Mouse (Mus musculus) liver, postnatal 0 days (tissue): ENCODE results near the gene Acbd5. TPM values are rescaled to one million over a fixed set of nuclear protein-coding genes. Genes with fewer than 3 reads are reported as not detected.

Experiments
- ATAC-seq: fragments of 200-750 bp; cut with Nextera tagmentation; 2 replicates; pipeline ENCODE4 v1.8.0; 2017; ENCODE audit warnings: mild to moderate bottlenecking, moderate library complexity
- DNase-seq: peaks from one replicate; pipeline ENCODE4 v3.0.0-alpha.2; 2016
- H3K27ac ChIP-seq: fragments of 300-500 bp; sonication (generic); 2 replicates; pipeline ENCODE4 v1.5.1; 2014; ENCODE audit warnings: antibody characterized with exemption, moderate library complexity, mild to moderate bottlenecking, low read depth
- H3K27me3 ChIP-seq: fragments of 300-500 bp; sonication (generic); 2 replicates; pipeline ENCODE4 v1.6.1; 2014; ENCODE audit warnings: low read length, control low read depth, mixed read lengths; ENCODE audit not compliant: insufficient read depth
- H3K36me3 ChIP-seq: fragments of 300-500 bp; sonication (generic); replicated peaks from 2 replicates; pipeline ENCODE4 v1.6.1; 2014; ENCODE audit warnings: mild to moderate bottlenecking, control low read depth, low read length, moderate library complexity, mixed read lengths; ENCODE audit not compliant: insufficient read depth
- H3K4me1 ChIP-seq: fragments of 300-500 bp; sonication (generic); 2 replicates; pipeline ENCODE4 v1.6.1; 2014; ENCODE audit warnings: antibody characterized with exemption, mild to moderate bottlenecking, control low read depth; ENCODE audit not compliant: insufficient read depth
- H3K4me2 ChIP-seq: fragments of 300-500 bp; sonication (generic); 2 replicates; pipeline ENCODE4 v1.6.1; 2014; ENCODE audit warnings: low read depth, mild to moderate bottlenecking, low read length, moderate library complexity, mixed read lengths
- H3K4me3 ChIP-seq: fragments of 300-500 bp; sonication (generic); 2 replicates; pipeline ENCODE4 v1.5.1; 2014; ENCODE audit warnings: low read depth, low read length
- H3K9ac ChIP-seq: fragments of 300-500 bp; sonication (generic); replicated peaks from 2 replicates; pipeline ENCODE4 v1.6.1; 2014; ENCODE audit warnings: mild to moderate bottlenecking, moderate library complexity
- H3K9me3 ChIP-seq: fragments of 300-500 bp; sonication (generic); 2 replicates; pipeline ENCODE4 v1.6.1; 2016; ENCODE audit warnings: mild to moderate bottlenecking, control low read depth, low read length, mixed read lengths
- CTCF ChIP-seq: sonication (generic); IDR thresholded peaks from 2 replicates; pipeline ENCODE4 v1.5.1; 2016; ENCODE audit warnings: antibody characterized with exemption, low read depth
- EP300 ChIP-seq: IDR thresholded peaks from 2 replicates; pipeline ENCODE4 v1.6.1; 2016; ENCODE audit warnings: antibody characterized with exemption, low read depth, mild to moderate bottlenecking
- WGBS: fragments of 180-500 bp; shearing (Covaris S2); extraction: QIAGEN DNeasy Blood & Tissue Kit; methylation state at CpG from one replicate; pipeline ENCODE4 v1.1.7; 2014; ENCODE audit not compliant: insufficient replicate concordance; 5-methylcytosine and 5-hydroxymethylcytosine counted together
- polyA plus RNA-seq: library from polyadenylated mRNA; unstranded; fragments of >200 nt; fragmentation: Nextera tagmentation; extraction: Ambion mirVana; gene quantifications from 2 replicates; pipeline ENCODE4 v1.2.1, GENCODE M21; 2015

The Acbd5 gene
- polyA plus RNA-seq, result 38.3 and 41.5 TPM in 2 replicates

- ATAC-seq (peak; percentile 88), DNase-seq (peak; percentile 95)
- peak within 1 kb of the TSS; percentile 85 for H3K9ac ChIP-seq
- peaks cover 9% of the 10 kb centered on the region for H3K4me1 ChIP-seq
- H3K27ac ChIP-seq, result peak within 1 kb of the TSS; percentile 100
- TF ChIP-seq EP300 (peak; percentile 64), CTCF (no peak)
- WGBS, result 3% methylated on average over 34 of the region's 34 CpGs
- peak within 1 kb of the TSS; percentile 70 for H3K4me3 ChIP-seq
- no peaks in the 10 kb centered on the region for H3K27me3 ChIP-seq
- H3K4me2 ChIP-seq, result peak within 1 kb of the TSS; percentile 98
- no peaks in the 10 kb centered on the region for H3K36me3 ChIP-seq
- H3K9me3 ChIP-seq, result no peaks in the 10 kb centered on the region
Observed at GRCm38 (mm10) chr2:23067552-23068369, at the start of gene Acbd5. Gene Acbd5 (plus strand): TSS chr2:23068167.

- peaks cover 30% of the 10 kb centered on the region for H3K4me1 ChIP-seq
- ATAC-seq, result no peak
Observed at GRCm38 (mm10) chr2:23019170-23019569, 48.8 kb upstream of the Acbd5 start.

GRCm38 (mm10) chr2:23021320-23021719 lies 46.6 kb upstream of the Acbd5 start:
- TF ChIP-seq CTCF (no peak), EP300 (no peak)
- DNase-seq (no peak), ATAC-seq (no peak)
- Histone ChIP-seq H3K9ac (no peak overlapping the region), H3K9me3 (no peaks in the 10 kb centered on the region), H3K36me3 (0 out of 2 replicates have a peak, but pooled peaks cover 2% of the 10 kb centered on the region), H3K27me3 (no peaks in the 10 kb centered on the region), H3K4me3 (no peak overlapping the region), H3K4me2 (no peak overlapping the region), H3K27ac (no peak overlapping the region), H3K4me1 (peaks cover 30% of the 10 kb centered on the region)
- 79% methylated on average over 4 of the region's 4 CpGs for WGBS

More at GRCm38 (mm10) chr2:23019170-23019569, 48.8 kb upstream of the Acbd5 start:
- DNase-seq, result no peak
- no peak overlapping the region for H3K4me2 ChIP-seq
- H3K36me3 ChIP-seq, result 0 out of 2 replicates have a peak, but pooled peaks cover 2% of the 10 kb centered on the region
- H3K27me3 ChIP-seq, result no peaks in the 10 kb centered on the region
- no peak for TF ChIP-seq EP300
- no peak for TF ChIP-seq CTCF
- no peaks in the 10 kb centered on the region for H3K9me3 ChIP-seq
- H3K9ac ChIP-seq, result no peak overlapping the region
- H3K27ac ChIP-seq, result no peak overlapping the region
- no peak overlapping the region for H3K4me3 ChIP-seq
- WGBS, result 56% methylated on average over 2 of the region's 2 CpGs

DNA sequence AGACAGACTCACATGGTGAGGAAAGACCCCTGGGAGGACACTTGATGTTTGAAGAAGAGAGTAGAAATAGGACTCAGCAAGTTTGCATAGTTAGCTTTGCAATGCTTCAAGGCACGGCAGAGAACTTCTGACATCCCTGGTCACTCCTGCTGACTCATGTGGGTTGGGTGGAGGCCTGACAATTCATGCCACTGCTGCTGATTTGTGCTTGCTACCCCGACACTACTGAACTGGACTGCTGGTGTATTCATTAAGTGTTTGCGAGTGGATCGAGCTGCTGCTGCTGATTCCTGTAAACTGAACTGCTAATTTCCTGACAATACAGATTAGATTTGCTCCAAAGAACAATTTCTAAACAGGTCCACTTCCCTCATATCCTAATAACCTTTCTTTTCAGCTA lies 46.2 kb upstream of the Acbd5 start:
- WGBS, result 35% methylated on average over 4 of the region's 4 CpGs

DNA sequence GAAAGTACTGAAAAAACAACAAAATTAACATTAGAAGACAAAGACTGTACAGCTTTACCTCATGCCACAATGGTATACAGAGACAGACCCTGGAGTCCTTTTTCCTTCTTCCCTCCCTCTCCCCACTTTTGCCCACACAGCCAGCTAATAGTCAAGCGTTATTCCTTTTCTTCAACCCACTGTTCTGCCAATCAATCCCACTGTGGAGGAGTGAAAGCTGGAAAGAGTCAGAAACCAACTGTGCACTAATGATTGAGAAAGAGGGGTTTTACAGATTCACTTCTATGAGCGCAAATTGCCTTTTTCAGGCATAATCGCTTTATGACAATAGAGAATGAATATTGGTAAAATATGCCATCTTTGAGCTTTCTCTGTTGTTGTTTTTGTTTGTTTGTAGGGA lies 44.9 kb upstream of the Acbd5 start:
- Histone ChIP-seq H3K36me3 (0 out of 2 replicates have a peak, but pooled peaks cover 2% of the 10 kb centered on the region), H3K9me3 (no peaks in the 10 kb centered on the region), H3K27me3 (no peaks in the 10 kb centered on the region), H3K9ac (no peak overlapping the region), H3K4me2 (no peak overlapping the region), H3K4me3 (no peak overlapping the region), H3K4me1 (peaks cover 42% of the 10 kb centered on the region), H3K27ac (no peak overlapping the region)
- ATAC-seq, result no peak
- 88% methylated on average over 3 of the region's 3 CpGs for WGBS
- DNase-seq, result no peak
- TF ChIP-seq EP300 (no peak), CTCF (no peak)

More for the DNA sequence above, 46.2 kb upstream of the Acbd5 start:
- ATAC-seq, result peak; percentile 68
- no peak for TF ChIP-seq EP300
- TF ChIP-seq CTCF, result no peak
- H3K4me3 ChIP-seq, result no peak overlapping the region
- no peak overlapping the region for H3K4me2 ChIP-seq
- no peaks in the 10 kb centered on the region for H3K27me3 ChIP-seq
- H3K9me3 ChIP-seq, result no peaks in the 10 kb centered on the region
- H3K9ac ChIP-seq, result no peak overlapping the region
- H3K27ac ChIP-seq, result peak overlapping the region; percentile 18; the same call in 1 of the 2 replicates
- H3K4me1 ChIP-seq, result peaks cover 34% of the 10 kb centered on the region
- H3K36me3 ChIP-seq, result 0 out of 2 replicates have a peak, but pooled peaks cover 2% of the 10 kb centered on the region
- peak; percentile 27 for DNase-seq

GRCm38 (mm10) chr2:23023714-23024282 lies 44.2 kb upstream of the Acbd5 start:
- Histone ChIP-seq H3K36me3 (0 out of 2 replicates have a peak, but pooled peaks cover 3% of the 10 kb centered on the region), H3K4me3 (no peak overlapping the region), H3K27me3 (no peaks in the 10 kb centered on the region), H3K4me2 (no peak overlapping the region), H3K4me1 (peaks cover 42% of the 10 kb centered on the region), H3K9me3 (no peaks in the 10 kb centered on the region), H3K9ac (no peak overlapping the region), H3K27ac (0 out of 2 replicates have a peak overlapping the region, but pooled peaks have one; percentile 7)
- 68% methylated on average over 4 of the region's 4 CpGs for WGBS
- no peak for TF ChIP-seq EP300
- TF ChIP-seq CTCF, result no peak
- ATAC-seq (no peak), DNase-seq (no peak)
